Mouse (Mus musculus) heart, embryonic 11.5 days (tissue): ENCODE results near the gene Pirb. TPM values are rescaled to one million over a fixed set of nuclear protein-coding genes. Genes with fewer than 3 reads are reported as not detected.

Experiments used
- polyA plus RNA-seq: library from polyadenylated mRNA; unstranded; fragments of >200 nt; fragmentation: Nextera tagmentation; extraction: Ambion mirVana; gene quantifications from 2 replicates; pipeline ENCODE4 v1.2.1, GENCODE M21; 2014

The Pirb gene
- polyA plus RNA-seq, 1 experiment from 2014 or later, result 0.06 TPM

Other genes starting within 250 kb of the Pirb start
- not detected in 2 replicates for gene Tarm1, start 217.8 kb downstream of the Pirb start, polyA plus RNA-seq
- gene Oscar, start 104.2 kb downstream of the Pirb start, polyA plus RNA-seq, result 0.21 and 0.56 TPM in 2 replicates
- gene Ndufa3, start 103.0 kb downstream of the Pirb start, polyA plus RNA-seq, result 621 and 642 TPM in 2 replicates
- gene Tfpt, start 90.5 kb downstream of the Pirb start, polyA plus RNA-seq, result 17.8 and 20.0 TPM in 2 replicates
- 67.6 and 78.3 TPM in 2 replicates for gene Prpf31, start 90.4 kb downstream of the Pirb start, polyA plus RNA-seq
- 42.2 and 43.5 TPM in 2 replicates for gene Cnot3, start 75.1 kb downstream of the Pirb start, polyA plus RNA-seq
- 16.3 and 16.6 TPM in 2 replicates for gene Leng1, start 54.6 kb downstream of the Pirb start, polyA plus RNA-seq
- 5.7 and 6.2 TPM in 2 replicates for gene Tmc4, start 42.8 kb downstream of the Pirb start, polyA plus RNA-seq
- gene Tsen34, start 27.5 kb downstream of the Pirb start, polyA plus RNA-seq, result 173 and 197 TPM in 2 replicates
- gene Mboat7, start 26.9 kb downstream of the Pirb start, polyA plus RNA-seq, result 23.9 and 30.2 TPM in 2 replicates
- 925 and 966 TPM in 2 replicates for gene Rps9, start 16.4 kb downstream of the Pirb start, polyA plus RNA-seq
- not detected in 2 replicates for gene Gm15448, start 105.3 kb upstream of the Pirb start, polyA plus RNA-seq
- not detected in 2 replicates for gene Pira2, start 124.7 kb upstream of the Pirb start, polyA plus RNA-seq
- not detected in 2 replicates for gene Gm14548, start 177.7 kb upstream of the Pirb start, polyA plus RNA-seq
- not detected in 2 replicates for gene Lilra6, start 195.1 kb upstream of the Pirb start, polyA plus RNA-seq